Mouse (Mus musculus) c-Kit-positive CD71-positive TER-119-negative erythroid progenitor cells, embryonic 14.5 days (primary cell): ENCODE data around the gene Wdr83os.
A peak's percentile ranks its signal among the peaks of the same experiment; 100 is the strongest.

Experiments used
- DNase-seq: peaks from one replicate; pipeline ENCODE4 v3.0.0-alpha.2; 2013; ENCODE audit warnings: low read depth

Gene Wdr83os

GRCm38 (mm10) chr8:85080532-85081215 is at the start of gene Wdr83os:
Gene Wdr83os (plus strand): TSS chr8:85080740.
- peak; percentile 67 for DNase-seq

- no peak for DNase-seq
Measured at GRCm38 (mm10) chr8:85032622-85033311, 47.8 kb upstream of the Wdr83os start.

- DNase-seq = no peak
Measured at GRCm38 (mm10) chr8:85033867-85034266, 46.7 kb upstream of the Wdr83os start.

GRCm38 (mm10) chr8:85034764-85035163 is 45.8 kb upstream of the Wdr83os start:
- DNase-seq = peak; percentile 82

- DNase-seq = peak; percentile 42
Measured at GRCm38 (mm10) chr8:85035165-85035727, 45.3 kb upstream of the Wdr83os start.

- DNase-seq = no peak
Measured at GRCm38 (mm10) chr8:85035728-85036310, 44.7 kb upstream of the Wdr83os start.

GRCm38 (mm10) chr8:85036381-85036717 is 44.2 kb upstream of the Wdr83os start:
- no peak for DNase-seq

GRCm38 (mm10) chr8:85036718-85037365 is 43.7 kb upstream of the Wdr83os start, which contains the start of gene Tnpo2:
Gene Tnpo2 (plus strand): TSS chr8:85036915.
- peak; percentile 97 for DNase-seq

- no peak for DNase-seq
Measured at GRCm38 (mm10) chr8:85037366-85037680, 43.2 kb upstream of the Wdr83os start.

- peak; percentile 62 for DNase-seq
Measured at GRCm38 (mm10) chr8:85037681-85038531, 42.6 kb upstream of the Wdr83os start.

- DNase-seq = no peak
Measured at GRCm38 (mm10) chr8:85043619-85044018, 36.9 kb upstream of the Wdr83os start.

- no peak for DNase-seq
Measured at GRCm38 (mm10) chr8:85057367-85057766, 23.2 kb upstream of the Wdr83os start.

- peak; percentile 92 for DNase-seq
Measured at GRCm38 (mm10) chr8:85059879-85060616, 20.5 kb upstream of the Wdr83os start, which contains the start of gene Fbxw9. Gene Fbxw9 (plus strand): TSS chr8:85060055.

GRCm38 (mm10) chr8:85062603-85063002 is 17.9 kb upstream of the Wdr83os start:
- no peak for DNase-seq

- no peak for DNase-seq
Measured at GRCm38 (mm10) chr8:85065213-85065612, 15.3 kb upstream of the Wdr83os start.

GRCm38 (mm10) chr8:85067155-85067554 is 13.4 kb upstream of the Wdr83os start:
- DNase-seq = no peak

GRCm38 (mm10) chr8:85067982-85068381 is 12.6 kb upstream of the Wdr83os start, which contains the start of gene Gm5741:
Gene Gm5741 (minus strand): TSS chr8:85067982.
- no peak for DNase-seq

GRCm38 (mm10) chr8:85071041-85071440 is 9.5 kb upstream of the Wdr83os start:
- DNase-seq = no peak

- peak; percentile 80 for DNase-seq
Measured at GRCm38 (mm10) chr8:85071514-85072281, 8.8 kb upstream of the Wdr83os start, which contains the start of gene Dhps. Gene Dhps (plus strand): TSS chr8:85071757.
